In genomic region chr6:128295876-128296749, GRCm38 (mm10) we compare ENCODE assay signal across 8 mouse cellular contexts. TPM values are rescaled to one million over a fixed set of nuclear protein-coding genes. Genes with fewer than 3 reads are reported as not detected.
DNase-seq lines count a peak whose midpoint lies in the region; ATAC-seq and TF ChIP-seq lines count a peak whose summit lies in the region.

No protein-coding gene starts in this region.

- no peak for TF ChIP-seq CTCF in lung, adult 2 months (IDR thresholded peaks at IDR 0.05; ENCODE audit: insufficient read depth, low read length)

- no peak overlapping the region for H3K9ac ChIP-seq in forebrain, embryonic 13.5 days
- H3K9ac ChIP-seq in forebrain, embryonic 12.5 days = no peak overlapping the region

- peak; percentile 90 for DNase-seq in cerebellum, adult 11-12 months
- peak; percentile 61 to 81 for DNase-seq in heart, adult 18-20 months
- peak; percentile 80 for DNase-seq in kidney, adult 18-20 months
- DNase-seq in lung, adult 2 months = peak; percentile 79
- DNase-seq in thymus, postnatal 4 days = no peak
- no peak for DNase-seq in thymus, adult 18-20 months

- H3K36me3 ChIP-seq in forebrain, embryonic 13.5 days (ENCODE audit: poor library complexity, severe bottlenecking) = no peaks in the 10 kb centered on the region
- H3K36me3 ChIP-seq in forebrain, embryonic 12.5 days (replicated peaks) = no peaks in the 10 kb centered on the region

- 0 out of 2 replicates have a peak, but pooled peaks have one; percentile 1 for TF ChIP-seq POLR2A in lung, adult 2 months (IDR thresholded peaks at IDR 0.05; ENCODE audit: borderline replicate concordance, extremely low read depth, low read depth, low read length)

- H3K4me1 ChIP-seq in forebrain, embryonic 13.5 days = peaks cover 30% of the 10 kb centered on the region
- peaks cover 20% of the 10 kb centered on the region for H3K4me1 ChIP-seq in forebrain, embryonic 12.5 days
- peaks cover 35% of the 10 kb centered on the region for H3K4me1 ChIP-seq in lung, adult 2 months (ENCODE audit: control insufficient read depth, insufficient read depth, low read length)

- peak; percentile 31; the same call in 1 of the 2 replicates for ATAC-seq in forebrain, embryonic 13.5 days
- no peak for ATAC-seq in forebrain, embryonic 12.5 days (ENCODE audit: low FRiP score)

- peaks cover 36% of the 10 kb centered on the region for H3K27me3 ChIP-seq in forebrain, embryonic 13.5 days
- H3K27me3 ChIP-seq in forebrain, embryonic 12.5 days = peaks cover 48% of the 10 kb centered on the region

- H3K9me3 ChIP-seq in forebrain, embryonic 13.5 days (replicated peaks) = no peaks in the 10 kb centered on the region
- H3K9me3 ChIP-seq in forebrain, embryonic 12.5 days = no peaks in the 10 kb centered on the region

- 29% methylated on average over 6 of the region's 6 CpGs for WGBS in forebrain, embryonic 13.5 days
- 41% methylated on average over 6 of the region's 6 CpGs for WGBS in forebrain, embryonic 12.5 days
- WGBS in lung, adult 2 months = 26% methylated on average over 6 of the region's 6 CpGs

- no peak overlapping the region for H3K4me2 ChIP-seq in forebrain, embryonic 13.5 days
- no peak overlapping the region for H3K4me2 ChIP-seq in forebrain, embryonic 12.5 days

- no peak overlapping the region for H3K27ac ChIP-seq in forebrain, embryonic 13.5 days
- H3K27ac ChIP-seq in forebrain, embryonic 12.5 days = no peak overlapping the region

- H3K4me3 ChIP-seq in forebrain, embryonic 13.5 days = no peak overlapping the region
- no peak overlapping the region for H3K4me3 ChIP-seq in forebrain, embryonic 12.5 days (replicated peaks)
- no peak overlapping the region for H3K4me3 ChIP-seq in lung, adult 2 months (replicated peaks; ENCODE audit: extremely low read depth, low read depth, low read length)

RNA-seq across cellular contexts. Expression of gene Tead4, which starts 4.5 kb away (rescaled TPM):
- 0.36 and 0.81 TPM in 2 replicates for polyA plus RNA-seq in forebrain, embryonic 13.5 days (2015; fragmentation: Nextera tagmentation; extraction: Ambion mirVana)
- polyA plus RNA-seq in forebrain, embryonic 12.5 days (2016; fragmentation: Nextera tagmentation; extraction: Ambion mirVana) = 0.85 and 0.88 TPM in 2 replicates
- total RNA-seq in heart, adult 18-20 months (2021) = 1 to 10 TPM; 3.1 to 5.0 TPM
- polyA plus RNA-seq in lung, adult 2 months (2012; rRNA removed) = 13.6 and 16.6 TPM in 2 replicates

RNA-seq across cellular contexts. Expression of gene Tulp3, which starts 59.5 kb away (rescaled TPM):
- polyA plus RNA-seq in forebrain, embryonic 13.5 days (2015; fragmentation: Nextera tagmentation; extraction: Ambion mirVana) = 15.9 and 17.5 TPM in 2 replicates
- polyA plus RNA-seq in forebrain, embryonic 12.5 days (2016; fragmentation: Nextera tagmentation; extraction: Ambion mirVana) = 15.4 and 19.7 TPM in 2 replicates
- total RNA-seq in heart, adult 18-20 months (2021) = 1 to 10 TPM; 5.6 to 6.1 TPM
- 15.7 and 21.5 TPM in 2 replicates for polyA plus RNA-seq in lung, adult 2 months (2012; rRNA removed)

Comparison
In these comparisons a context has a peak if more than half of its experiments do, and no peak if none do; other contexts are left out.
1. DNase-seq: peak in cerebellum, adult 11-12 months (single experiment), heart, adult 18-20 months (2 of 2), kidney, adult 18-20 months (single experiment) and lung, adult 2 months (single experiment); none in thymus, postnatal 4 days (single experiment) and thymus, adult 18-20 months (0 of 2).